Mouse (Mus musculus): ENCODE results near the gene Lrrc8a. TPM values are rescaled to one million over a fixed set of nuclear protein-coding genes. Genes with fewer than 3 reads are reported as not detected.

The Lrrc8a gene
- polyA plus RNA-seq, 1 experiment from 2014 or later = 46.9 TPM

Other genes starting within 250 kb of the Lrrc8a start
- 17.5 and 17.6 TPM in 2 replicates for gene Wdr34, start 188.8 kb upstream of the Lrrc8a start, polyA plus RNA-seq (2014; fragmentation: Nextera tagmentation; extraction: Ambion mirVana)
- gene Set, start 180.3 kb upstream of the Lrrc8a start, polyA plus RNA-seq (2014; fragmentation: Nextera tagmentation; extraction: Ambion mirVana) = 291 and 322 TPM in 2 replicates
- 11.0 and 11.2 TPM in 2 replicates for gene Pkn3, start 160.0 kb upstream of the Lrrc8a start, polyA plus RNA-seq (2014; fragmentation: Nextera tagmentation; extraction: Ambion mirVana)
- gene Zdhhc12, start 144.1 kb upstream of the Lrrc8a start, polyA plus RNA-seq (2014; fragmentation: Nextera tagmentation; extraction: Ambion mirVana) = 56.3 and 59.1 TPM in 2 replicates
- 5.4 and 7.1 TPM in 2 replicates for gene Zer1, start 113.1 kb upstream of the Lrrc8a start, polyA plus RNA-seq (2014; fragmentation: Nextera tagmentation; extraction: Ambion mirVana)
- gene Tbc1d13, start 104.0 kb upstream of the Lrrc8a start, polyA plus RNA-seq (2014; fragmentation: Nextera tagmentation; extraction: Ambion mirVana) = 8.2 and 9.1 TPM in 2 replicates
- gene Endog, start 66.2 kb upstream of the Lrrc8a start, polyA plus RNA-seq (2014; fragmentation: Nextera tagmentation; extraction: Ambion mirVana) = 30.0 and 33.4 TPM in 2 replicates
- gene Spout1, start 59.3 kb upstream of the Lrrc8a start, polyA plus RNA-seq (2014; fragmentation: Nextera tagmentation; extraction: Ambion mirVana) = 41.2 and 43.4 TPM in 2 replicates
- 13.6 and 15.5 TPM in 2 replicates for gene Kyat1, start 31.9 kb upstream of the Lrrc8a start, polyA plus RNA-seq (2014; fragmentation: Nextera tagmentation; extraction: Ambion mirVana)
- gene Gm28035, start 2.9 kb downstream of the Lrrc8a start, polyA plus RNA-seq (2014; fragmentation: Nextera tagmentation; extraction: Ambion mirVana) = 0.49 TPM in 1 of 2 replicates, not detected in the other
- gene Phyhd1, start 28.5 kb downstream of the Lrrc8a start, polyA plus RNA-seq (2014; fragmentation: Nextera tagmentation; extraction: Ambion mirVana) = 4.7 and 7.4 TPM in 2 replicates
- not detected in 2 replicates for gene Gm28038, start 43.3 kb downstream of the Lrrc8a start, polyA plus RNA-seq (2014; fragmentation: Nextera tagmentation; extraction: Ambion mirVana)
- 26.6 and 27.7 TPM in 2 replicates for gene Dolk, start 48.6 kb downstream of the Lrrc8a start, polyA plus RNA-seq (2014; fragmentation: Nextera tagmentation; extraction: Ambion mirVana)
- 34.2 and 37.4 TPM in 2 replicates for gene Nup188, start 48.7 kb downstream of the Lrrc8a start, polyA plus RNA-seq (2014; fragmentation: Nextera tagmentation; extraction: Ambion mirVana)
- 78.8 and 80.2 TPM in 2 replicates for gene Sh3glb2, start 121.6 kb downstream of the Lrrc8a start, polyA plus RNA-seq (2014; fragmentation: Nextera tagmentation; extraction: Ambion mirVana)
- 22.2 and 22.9 TPM in 2 replicates for gene Miga2, start 126.5 kb downstream of the Lrrc8a start, polyA plus RNA-seq (2014; fragmentation: Nextera tagmentation; extraction: Ambion mirVana)
- gene Dolpp1, start 154.5 kb downstream of the Lrrc8a start, polyA plus RNA-seq (2014; fragmentation: Nextera tagmentation; extraction: Ambion mirVana) = 19.5 and 21.3 TPM in 2 replicates
- gene Crat, start 178.1 kb downstream of the Lrrc8a start, polyA plus RNA-seq (2014; fragmentation: Nextera tagmentation; extraction: Ambion mirVana) = 61.5 and 66.0 TPM in 2 replicates
- gene Ptpa, start 178.3 kb downstream of the Lrrc8a start, polyA plus RNA-seq (2014; fragmentation: Nextera tagmentation; extraction: Ambion mirVana) = 50.3 and 63.5 TPM in 2 replicates
- 2.4 TPM in 2 replicates for gene Ier5l, start 236.5 kb downstream of the Lrrc8a start, polyA plus RNA-seq (2014; fragmentation: Nextera tagmentation; extraction: Ambion mirVana)